Mouse (Mus musculus) stomach, postnatal 0 days (tissue): ENCODE results near the gene Rmnd1. TPM values are rescaled to one million over a fixed set of nuclear protein-coding genes. Genes with fewer than 3 reads are reported as not detected.
A peak's percentile ranks its signal among the peaks of the same experiment; 100 is the strongest.

Experiments used
- ATAC-seq: fragments of 200-750 bp; cut with Nextera tagmentation; 2 replicates; pipeline ENCODE4 v1.8.0; 2017; ENCODE audit not compliant: low FRiP score, low TSS enrichment
- DNase-seq: peaks from one replicate; pipeline ENCODE4 v3.0.0-alpha.2; 2016; ENCODE audit warnings: low spot score
- H3K27ac ChIP-seq: fragments of 300-500 bp; sonication (generic); replicated peaks from 2 replicates; pipeline ENCODE4 v1.5.1; 2014; ENCODE audit warnings: mild to moderate bottlenecking, control low read depth
- H3K27me3 ChIP-seq: fragments of 300-500 bp; sonication (generic); 2 replicates; pipeline ENCODE4 v1.6.1; 2014; ENCODE audit warnings: low read length; ENCODE audit not compliant: control insufficient read depth, insufficient read depth
- H3K36me3 ChIP-seq: fragments of 300-500 bp; sonication (generic); 2 replicates; pipeline ENCODE4 v1.6.1; 2014; ENCODE audit warnings: low read length, mixed read lengths; ENCODE audit not compliant: control insufficient read depth, insufficient read depth
- H3K4me1 ChIP-seq: fragments of 300-500 bp; sonication (generic); replicated peaks from 2 replicates; pipeline ENCODE4 v1.6.1; 2014; ENCODE audit warnings: antibody characterized with exemption; ENCODE audit not compliant: control insufficient read depth, insufficient read depth
- H3K4me2 ChIP-seq: fragments of 300-500 bp; sonication (generic); replicated peaks from 2 replicates; pipeline ENCODE4 v1.6.1; 2014; ENCODE audit warnings: low read depth, mild to moderate bottlenecking, control low read depth, moderate library complexity
- H3K4me3 ChIP-seq: fragments of 300-500 bp; sonication (generic); 2 replicates; pipeline ENCODE4 v1.5.1; 2014; ENCODE audit warnings: low read depth, low read length, control low read depth
- H3K9ac ChIP-seq: fragments of 300-500 bp; sonication (generic); 2 replicates; pipeline ENCODE4 v1.6.1; 2014; ENCODE audit warnings: mild to moderate bottlenecking, low read length, control low read depth, mixed read lengths
- H3K9me3 ChIP-seq: fragments of 300-500 bp; sonication (generic); 2 replicates; pipeline ENCODE4 v1.6.1; 2016; ENCODE audit warnings: low read length; ENCODE audit not compliant: control insufficient read depth
- CTCF ChIP-seq: IDR thresholded peaks from 2 replicates; pipeline ENCODE4 v1.5.1; 2016; ENCODE audit warnings: antibody characterized with exemption, low read depth, mild to moderate bottlenecking, moderate library complexity
- EP300 ChIP-seq: optimal IDR thresholded peaks from 2 replicates; pipeline ENCODE3; 2016; ENCODE audit warnings: antibody characterized with exemption
- WGBS: fragments of 180-500 bp; shearing (Covaris S2); extraction: QIAGEN DNeasy Blood & Tissue Kit; methylation state at CpG from one replicate; pipeline ENCODE4 v1.1.7; 2014; 5-methylcytosine and 5-hydroxymethylcytosine counted together
- polyA plus RNA-seq: library from polyadenylated mRNA; unstranded; fragments of >200 nt; fragmentation: Nextera tagmentation; extraction: Ambion mirVana; gene quantifications from 2 replicates; pipeline ENCODE4 v1.2.1, GENCODE M21; 2015

Gene Rmnd1
- 16.6 and 19.3 TPM in 2 replicates for polyA plus RNA-seq

GRCm38 (mm10) chr10:4432123-4432931 is at the start of gene Rmnd1, which contains the start of gene Armt1:
TSS of gene Rmnd1 (minus strand) at chr10:4432388.
TSS of gene Armt1 (plus strand) at chr10:4432467.
- WGBS, result under 1% methylated on average over 63 of the region's 75 CpGs
- ATAC-seq (peak; percentile 97), DNase-seq (peak; percentile 98)
- Histone ChIP-seq H3K4me3 (peak within 1 kb of the TSS; percentile 69), H3K9ac (peak within 1 kb of the TSS; percentile 69), H3K36me3 (peaks cover 3% of the 10 kb centered on the region; the same call in 1 of the 2 replicates), H3K4me2 (peak within 1 kb of the TSS; percentile 77), H3K27ac (peak within 1 kb of the TSS; percentile 91), H3K9me3 (no peaks in the 10 kb centered on the region), H3K27me3 (no peaks in the 10 kb centered on the region), H3K4me1 (no peaks in the 10 kb centered on the region)
- TF ChIP-seq CTCF (no peak), EP300 (peak; percentile 93)

DNA sequence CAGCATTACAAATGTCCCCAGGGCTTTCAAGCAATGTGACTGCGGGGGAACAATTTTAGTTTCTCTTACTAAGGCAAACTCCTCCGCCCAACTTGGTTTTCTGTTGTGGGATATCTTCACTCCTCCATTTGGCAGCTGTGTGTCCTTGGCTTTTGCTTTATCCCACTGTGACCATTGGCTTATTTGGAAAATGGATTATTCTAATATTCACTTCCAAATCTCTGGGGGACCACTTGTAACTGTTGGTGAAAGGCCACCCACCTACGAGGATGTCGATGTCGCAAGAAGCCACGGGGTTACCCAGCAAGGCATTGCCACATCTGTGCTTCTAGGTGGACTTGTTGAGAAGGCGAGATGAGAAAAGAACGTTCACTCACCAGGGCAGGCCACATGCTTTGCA is 49.5 kb upstream of the Rmnd1 start:
- DNase-seq, result no peak
- H3K9ac ChIP-seq, result no peak overlapping the region
- 78% methylated on average over 8 of the region's 8 CpGs for WGBS

DNA sequence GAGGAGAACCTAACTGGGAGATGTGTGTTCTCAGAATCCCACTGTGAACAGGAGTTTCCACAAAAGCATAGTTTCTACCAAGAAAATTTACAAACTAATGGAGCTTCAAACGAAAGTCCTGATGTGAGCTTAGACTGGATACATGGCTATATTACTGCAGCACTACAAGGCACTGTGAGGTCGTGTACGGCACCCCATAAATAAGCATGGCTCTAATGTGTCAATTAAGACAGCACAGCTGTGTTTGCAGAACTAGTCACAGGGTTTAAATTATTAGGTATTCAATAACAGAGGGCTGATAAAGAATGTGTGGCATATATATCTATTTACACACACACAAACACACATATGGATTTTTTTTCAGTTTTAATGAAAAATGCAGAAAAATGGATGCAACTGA is 48.7 kb upstream of the Rmnd1 start:
- no peak for DNase-seq
- H3K27me3 ChIP-seq, result no peaks in the 10 kb centered on the region
- H3K9ac ChIP-seq, result no peak overlapping the region
- no peak overlapping the region for H3K27ac ChIP-seq
- H3K4me2 ChIP-seq, result no peak overlapping the region
- no peaks in the 10 kb centered on the region for H3K36me3 ChIP-seq
- no peak overlapping the region for H3K4me3 ChIP-seq
- no peak for TF ChIP-seq EP300
- TF ChIP-seq CTCF, result no peak
- no peaks in the 10 kb centered on the region for H3K9me3 ChIP-seq
- no peaks in the 10 kb centered on the region for H3K4me1 ChIP-seq
- 44% methylated on average over 3 of the region's 3 CpGs for WGBS
- no peak for ATAC-seq

More for the DNA sequence above, 49.5 kb upstream of the Rmnd1 start:
- Histone ChIP-seq H3K4me1 (no peaks in the 10 kb centered on the region), H3K4me2 (no peak overlapping the region), H3K9me3 (no peaks in the 10 kb centered on the region), H3K4me3 (no peak overlapping the region), H3K27me3 (no peaks in the 10 kb centered on the region), H3K27ac (no peak overlapping the region), H3K36me3 (no peaks in the 10 kb centered on the region)
- no peak for ATAC-seq
- TF ChIP-seq CTCF (no peak), EP300 (no peak)

DNA sequence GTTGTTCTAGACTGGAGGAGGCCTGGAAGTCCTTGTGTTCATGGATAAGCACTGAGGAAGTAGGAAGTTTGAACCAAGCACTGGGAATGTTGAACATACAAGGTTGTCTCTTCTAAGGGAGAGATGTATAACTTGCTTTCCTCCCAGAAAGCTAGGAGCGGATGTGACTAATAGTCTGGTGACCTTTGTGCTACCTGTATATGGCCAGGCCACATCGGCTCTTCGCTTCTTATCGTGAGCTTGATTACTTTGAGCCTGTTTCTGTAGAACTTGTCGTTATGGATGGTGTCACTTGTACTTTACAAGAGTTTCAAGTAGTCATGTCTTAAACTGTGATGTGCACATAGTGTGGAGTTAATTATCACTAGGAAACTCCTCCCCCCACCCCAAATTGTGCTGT is 44.4 kb upstream of the Rmnd1 start:
- Histone ChIP-seq H3K4me2 (no peak overlapping the region), H3K27me3 (no peaks in the 10 kb centered on the region), H3K4me1 (no peaks in the 10 kb centered on the region), H3K27ac (no peak overlapping the region), H3K9me3 (no peaks in the 10 kb centered on the region), H3K4me3 (no peak overlapping the region), H3K36me3 (no peaks in the 10 kb centered on the region), H3K9ac (no peak overlapping the region)
- WGBS, result 89% methylated on average over 5 of the region's 5 CpGs
- ATAC-seq, result no peak
- no peak for DNase-seq
- TF ChIP-seq CTCF, result no peak

- no peaks in the 10 kb centered on the region for H3K9me3 ChIP-seq
- H3K27ac ChIP-seq, result no peak overlapping the region
- WGBS, result 60% methylated on average over 3 of the region's 3 CpGs
- no peak overlapping the region for H3K4me3 ChIP-seq
- no peak overlapping the region for H3K9ac ChIP-seq
- ATAC-seq (no peak), DNase-seq (no peak)
- H3K36me3 ChIP-seq, result no peaks in the 10 kb centered on the region
- no peaks in the 10 kb centered on the region for H3K27me3 ChIP-seq
- no peaks in the 10 kb centered on the region for H3K4me1 ChIP-seq
- no peak overlapping the region for H3K4me2 ChIP-seq
- TF ChIP-seq EP300 (no peak), CTCF (no peak)
Observed at GRCm38 (mm10) chr10:4475431-4475830, 43.2 kb upstream of the Rmnd1 start.

GRCm38 (mm10) chr10:4473591-4473993 is 41.4 kb upstream of the Rmnd1 start:
- WGBS, result 61% methylated on average over 11 of the region's 11 CpGs
- H3K9ac ChIP-seq, result no peak overlapping the region
- no peaks in the 10 kb centered on the region for H3K27me3 ChIP-seq
- no peaks in the 10 kb centered on the region for H3K9me3 ChIP-seq
- no peak for TF ChIP-seq EP300
- no peak for TF ChIP-seq CTCF
- no peaks in the 10 kb centered on the region for H3K36me3 ChIP-seq
- ATAC-seq (no peak), DNase-seq (no peak)
- H3K27ac ChIP-seq, result no peak overlapping the region
- H3K4me1 ChIP-seq, result no peaks in the 10 kb centered on the region
- H3K4me3 ChIP-seq, result no peak overlapping the region
- H3K4me2 ChIP-seq, result no peak overlapping the region
